9 mouse cellular contexts compared by ENCODE assay signal in the genomic region with DNA sequence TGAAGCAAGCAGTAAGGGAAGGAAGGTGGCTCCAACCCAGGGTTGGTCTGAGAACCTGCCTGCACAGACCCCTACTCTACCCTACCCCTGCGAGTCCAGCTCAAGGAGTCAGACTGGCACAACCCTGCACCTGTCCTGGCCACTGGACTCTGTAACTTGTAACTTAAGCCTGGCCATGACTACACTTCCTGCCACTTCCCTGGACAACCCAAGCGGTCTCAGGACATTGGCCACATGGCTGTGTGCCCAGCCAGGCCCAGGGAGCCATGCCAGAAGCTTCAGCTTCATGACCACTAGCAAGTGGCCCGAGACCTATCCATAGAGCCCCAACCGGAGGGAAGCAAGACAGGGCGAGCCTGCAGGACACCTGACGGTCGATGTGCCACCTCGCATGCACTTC. TPM values are rescaled to one million over a fixed set of nuclear protein-coding genes. Genes with fewer than 3 reads are reported as not detected.
A peak's percentile ranks its signal among the peaks of the same experiment; 100 is the strongest.
DNase-seq lines count a peak whose midpoint lies in the region; ATAC-seq and TF ChIP-seq lines count a peak whose summit lies in the region.
"Had no signal": no experiment of that assay in that cellular context is flagged by ENCODE, and none has a peak within 500 bp of the region (broad histone marks: within the 10 kb centered on the region; RNA-seq: fewer than 3 reads in every experiment).

No protein-coding gene starts in this region.

- ATAC-seq in kidney, postnatal 0 days (replicated peaks; ENCODE audit: low FRiP score, low read depth), result peak; percentile 30; the same call in 1 of the 2 replicates
- no peak for ATAC-seq in granulocyte monocyte progenitor cell, adult 5-6 weeks (replicated peaks; ENCODE audit: poor library complexity, severe bottlenecking)

- no peaks in the 10 kb centered on the region for H3K27me3 ChIP-seq in kidney, postnatal 0 days (ENCODE audit: insufficient read depth, low read length)

- H3K36me3 ChIP-seq in kidney, postnatal 0 days (ENCODE audit: insufficient read depth, low read length), result no peaks in the 10 kb centered on the region

- H3K4me1 ChIP-seq in kidney, postnatal 0 days (replicated peaks; ENCODE audit: insufficient read depth, low read length), result peaks cover 58% of the 10 kb centered on the region

- H3K4me3 ChIP-seq in gastrocnemius, adult 2 months, result peak overlapping the region; percentile 47
- H3K4me3 ChIP-seq in kidney, postnatal 0 days (replicated peaks; ENCODE audit: low read depth, low read length), result no peak overlapping the region

- no peak overlapping the region for H3K4me2 ChIP-seq in kidney, postnatal 0 days (ENCODE audit: low read length)
- H3K4me2 ChIP-seq: lung, embryonic 14.5 days had no signal

- no peak for TF ChIP-seq CTCF in gastrocnemius, adult 2 months (IDR thresholded peaks at IDR 0.05)
- TF ChIP-seq CTCF in kidney, postnatal 0 days (IDR thresholded peaks at IDR 0.05; ENCODE audit: low read depth), result no peak

- no peaks in the 10 kb centered on the region for H3K9me3 ChIP-seq in kidney, postnatal 0 days (replicated peaks; ENCODE audit: low read length)

- peak; percentile 46 to 75 for DNase-seq in left cerebral cortex, postnatal 10 days (ENCODE audit: extremely low spot score in 1 of 2, low spot score in 2 of 2)
- DNase-seq in left cerebral cortex, adult 18-20 months (ENCODE audit: low spot score in 2 of 2), result no peak
- peak; percentile 74 for DNase-seq in adrenal gland, adult 8-10 months
- peak; percentile 95 for DNase-seq in gastrocnemius, adult 2 months
- DNase-seq in kidney, postnatal 0 days (ENCODE audit: low spot score), result no peak
- no peak for DNase-seq in thymus, postnatal 0 days (ENCODE audit: low spot score)
- no peak for DNase-seq in left cerebral cortex, postnatal 36 days (ENCODE audit: low spot score in 2 of 2)
- DNase-seq: lung, embryonic 14.5 days had no signal

- no peak overlapping the region for H3K9ac ChIP-seq in kidney, postnatal 0 days (ENCODE audit: low read depth, low read length)
- H3K9ac ChIP-seq: lung, embryonic 14.5 days had no signal

- intact Hi-C loops in left cerebral cortex, postnatal 10 days (cut with DNase I), result no loop called here
- intact Hi-C loops in gastrocnemius, adult 2 months (cut with DNase I), result no loop called here
- intact Hi-C loops in left cerebral cortex, postnatal 36 days (cut with DNase I), result no loop called here

- 78% methylated on average over 8 of the region's 8 CpGs for WGBS in kidney, postnatal 0 days

- peak overlapping the region; percentile 83 for H3K27ac ChIP-seq in gastrocnemius, adult 2 months
- peak overlapping the region; percentile 87 for H3K27ac ChIP-seq in kidney, postnatal 0 days

RNA-seq across cellular contexts. Expression of gene Lama5, which starts 8.1 kb away (rescaled TPM):
- 1 to 10 TPM; 7.1 to 9.4 TPM for total RNA-seq in left cerebral cortex, postnatal 10 days (2021)
- 10 to 100 TPM in 1 of 2 experiments, 1 to 10 TPM in 1; 8.2 to 11.2 TPM for total RNA-seq in left cerebral cortex, adult 18-20 months (2021)
- total RNA-seq in adrenal gland, adult 8-10 months (2022), result 10 to 100 TPM; 27.7 to 97.1 (median 46.8) TPM
- total RNA-seq in gastrocnemius, adult 2 months (2021), result 10 to 100 TPM; 10.5 to 14.8 TPM
- polyA plus RNA-seq in kidney, postnatal 0 days (2015; fragmentation: Nextera tagmentation; extraction: Ambion mirVana), result 48.6 and 62.4 TPM in 2 replicates
- 0.06 TPM in 1 of 2 replicates, not detected in the other for total RNA-seq in granulocyte monocyte progenitor cell, adult 5-6 weeks (2014; fragmentation: Nextera tagmentation)
- 0.05 TPM in 1 of 2 replicates, not detected in the other for total RNA-seq in granulocyte monocyte progenitor cell, adult 5-6 weeks (2017)
- polyA plus RNA-seq in thymus, postnatal 0 days (2015; fragmentation: Nextera tagmentation; extraction: Ambion mirVana), result 4.8 and 6.6 TPM in 2 replicates
- 1 to 10 TPM; 6.3 to 7.2 TPM for total RNA-seq in left cerebral cortex, postnatal 36 days (2021)

RNA-seq across cellular contexts. Expression of gene Rps21, which starts 39.6 kb away (rescaled TPM):
- 100 to 1,000 TPM; 551 to 611 TPM for total RNA-seq in left cerebral cortex, postnatal 10 days (2021)
- 100 to 1,000 TPM; 728 to 804 TPM for total RNA-seq in left cerebral cortex, adult 18-20 months (2021)
- total RNA-seq in adrenal gland, adult 8-10 months (2022), result 1,000 to 10,000 TPM in 1 of 4 experiments, 100 to 1,000 TPM in 3; 772 to 1,010 (median 917) TPM
- 100 to 1,000 TPM; 359 to 473 TPM for total RNA-seq in gastrocnemius, adult 2 months (2021)
- polyA plus RNA-seq in kidney, postnatal 0 days (2015; fragmentation: Nextera tagmentation; extraction: Ambion mirVana), result 737 and 848 TPM in 2 replicates
- total RNA-seq in granulocyte monocyte progenitor cell, adult 5-6 weeks (2014; fragmentation: Nextera tagmentation), result 3,456 and 3,912 TPM in 2 replicates
- total RNA-seq in granulocyte monocyte progenitor cell, adult 5-6 weeks (2017), result 1,093 and 2,216 TPM in 2 replicates
- 928 and 961 TPM in 2 replicates for polyA plus RNA-seq in thymus, postnatal 0 days (2015; fragmentation: Nextera tagmentation; extraction: Ambion mirVana)
- total RNA-seq in left cerebral cortex, postnatal 36 days (2021), result 100 to 1,000 TPM; 622 to 695 TPM

RNA-seq across cellular contexts. Expression of gene Adrm1, which starts 46.3 kb away (rescaled TPM):
- total RNA-seq in left cerebral cortex, postnatal 10 days (2021), result 100 to 1,000 TPM; 111 to 112 TPM
- 100 to 1,000 TPM; 106 to 111 TPM for total RNA-seq in left cerebral cortex, adult 18-20 months (2021)
- total RNA-seq in adrenal gland, adult 8-10 months (2022), result 100 to 1,000 TPM; 158 to 178 (median 163) TPM
- total RNA-seq in gastrocnemius, adult 2 months (2021), result 100 to 1,000 TPM in 1 of 2 experiments, 10 to 100 TPM in 1; 99.5 to 121 TPM
- 170 and 185 TPM in 2 replicates for polyA plus RNA-seq in kidney, postnatal 0 days (2015; fragmentation: Nextera tagmentation; extraction: Ambion mirVana)
- 101 and 102 TPM in 2 replicates for total RNA-seq in granulocyte monocyte progenitor cell, adult 5-6 weeks (2014; fragmentation: Nextera tagmentation)
- 48.5 and 74.2 TPM in 2 replicates for total RNA-seq in granulocyte monocyte progenitor cell, adult 5-6 weeks (2017)
- polyA plus RNA-seq in thymus, postnatal 0 days (2015; fragmentation: Nextera tagmentation; extraction: Ambion mirVana), result 195 TPM in 2 replicates
- 100 to 1,000 TPM in 1 of 2 experiments, 10 to 100 TPM in 1; 95.4 to 105 TPM for total RNA-seq in left cerebral cortex, postnatal 36 days (2021)

RNA-seq across cellular contexts. Expression of gene Cables2, which starts 55.7 kb away (rescaled TPM):
- 10 to 100 TPM; 37.6 TPM for total RNA-seq in left cerebral cortex, postnatal 10 days (2021)
- total RNA-seq in left cerebral cortex, adult 18-20 months (2021), result 10 to 100 TPM; 30.5 to 33.7 TPM
- total RNA-seq in adrenal gland, adult 8-10 months (2022), result 10 to 100 TPM; 13.6 to 17.0 (median 15.1) TPM
- total RNA-seq in gastrocnemius, adult 2 months (2021), result 1 to 10 TPM; 9.3 to 9.8 TPM
- polyA plus RNA-seq in kidney, postnatal 0 days (2015; fragmentation: Nextera tagmentation; extraction: Ambion mirVana), result 12.0 and 13.1 TPM in 2 replicates
- 13.3 and 25.8 TPM in 2 replicates for total RNA-seq in granulocyte monocyte progenitor cell, adult 5-6 weeks (2014; fragmentation: Nextera tagmentation)
- 7.4 and 15.0 TPM in 2 replicates for total RNA-seq in granulocyte monocyte progenitor cell, adult 5-6 weeks (2017)
- 6.4 and 7.1 TPM in 2 replicates for polyA plus RNA-seq in thymus, postnatal 0 days (2015; fragmentation: Nextera tagmentation; extraction: Ambion mirVana)
- 10 to 100 TPM; 26.5 to 31.7 TPM for total RNA-seq in left cerebral cortex, postnatal 36 days (2021)

Comparison
In these comparisons a context has a peak if more than half of its experiments do, and no peak if none do; other contexts are left out.
1. DNase-seq: peak in left cerebral cortex, postnatal 10 days (2 of 2), adrenal gland, adult 8-10 months (single experiment) and gastrocnemius, adult 2 months (single experiment); none in left cerebral cortex, adult 18-20 months (0 of 2), kidney, postnatal 0 days (single experiment), thymus, postnatal 0 days (single experiment) and left cerebral cortex, postnatal 36 days (0 of 2).
2. RNA of gene Lama5, which starts 8.1 kb away (total RNA-seq): 27.7 to 97.1 TPM in adrenal gland, adult 8-10 months, 10.5 to 14.8 TPM in gastrocnemius, adult 2 months, 8.2 to 11.2 TPM in left cerebral cortex, adult 18-20 months, 7.1 to 9.4 TPM in left cerebral cortex, postnatal 10 days and 6.3 to 7.2 TPM in left cerebral cortex, postnatal 36 days; 0.05 to 0.06 TPM in granulocyte monocyte progenitor cell, adult 5-6 weeks; every median in the first group is over 4 times any median in the second.